Mouse (Mus musculus) brain, adult 2 months (tissue): ENCODE results near the gene Lemd2.
"Not testable (repeated sequence)": the region's sequence is repeated elsewhere in the genome, so short reads cannot be mapped to it uniquely, and the experiment has no call there.

Experiments used
- DNase-seq: peaks from one replicate; pipeline ENCODE4 v3.0.0; 2011; ENCODE audit warnings: low read depth, low spot score

The Lemd2 gene

DNA sequence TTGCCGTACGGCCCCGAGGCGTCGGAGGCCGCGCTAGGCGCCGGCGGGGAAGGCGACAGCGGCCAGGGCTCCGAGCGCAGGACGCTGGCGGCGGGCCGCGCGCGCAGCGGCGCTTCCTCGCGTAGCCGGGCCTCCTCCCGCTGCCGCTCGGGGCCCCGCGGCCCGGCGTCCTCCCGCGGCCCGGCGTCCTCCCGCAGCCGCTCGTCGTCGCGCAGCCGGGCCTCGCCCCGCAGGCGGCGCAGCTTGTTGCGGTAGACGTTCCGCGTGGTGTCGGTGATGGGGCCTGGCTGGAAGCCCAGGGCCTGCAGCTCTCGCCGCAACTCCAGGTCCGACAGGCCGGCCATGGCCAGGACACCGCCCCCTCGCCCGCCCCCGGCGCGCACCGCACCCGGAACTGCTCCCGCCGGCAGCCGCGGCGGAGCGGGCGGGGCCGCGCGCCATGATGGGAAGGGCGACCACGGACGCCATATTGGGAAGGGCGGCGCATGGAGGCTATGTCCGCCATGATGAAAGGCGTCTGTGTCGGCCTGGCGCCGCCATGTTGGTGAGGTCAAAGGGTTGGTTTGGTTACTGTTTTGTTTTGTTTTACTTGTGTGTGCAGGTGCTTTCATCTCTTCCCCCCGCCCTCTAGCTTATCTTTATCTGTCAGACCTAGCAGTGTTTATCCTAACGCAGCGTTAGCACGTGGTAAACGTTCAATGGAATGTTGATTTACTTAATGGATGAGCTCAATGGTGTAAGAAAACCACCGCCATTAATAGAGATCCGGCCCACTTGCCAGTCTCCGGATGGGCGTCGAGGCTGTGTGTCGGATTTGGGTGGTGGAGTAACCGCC is at the start of gene Lemd2:
Gene Lemd2 (minus strand): TSS at position 395 of the 835 bp plus-strand sequence.
- DNase-seq: peak; percentile 98

GRCm38 (mm10) chr17:27251150-27251549 is 46.9 kb upstream of the Lemd2 start:
- no peak for DNase-seq

DNA sequence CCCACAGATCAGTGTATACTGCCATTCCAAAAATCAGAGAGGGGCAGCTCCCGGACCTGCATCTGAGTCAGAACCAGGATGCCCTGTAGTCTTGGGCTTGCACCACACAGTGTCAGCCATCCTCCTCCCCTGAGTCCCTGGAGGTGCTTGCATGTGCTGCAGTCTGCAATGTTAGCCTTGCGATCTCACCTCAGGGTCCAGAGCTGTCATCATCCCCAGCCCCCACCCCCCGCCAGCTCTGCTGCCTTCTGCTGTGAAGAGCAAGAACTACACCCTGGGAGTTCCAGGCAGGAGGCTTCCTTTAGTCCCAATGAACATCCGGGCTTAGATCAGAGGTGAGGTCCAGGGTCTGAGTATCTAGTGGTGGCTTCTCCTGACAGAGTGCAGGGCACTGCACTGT is 46.2 kb upstream of the Lemd2 start:
- no peak for DNase-seq

GRCm38 (mm10) chr17:27249073-27249472 is 44.8 kb upstream of the Lemd2 start:
- DNase-seq: peak; percentile 68

GRCm38 (mm10) chr17:27247680-27248386 is 43.6 kb upstream of the Lemd2 start:
- peak; percentile 89 for DNase-seq

GRCm38 (mm10) chr17:27245851-27246381 is 41.6 kb upstream of the Lemd2 start:
- peak; percentile 55 for DNase-seq

DNA sequence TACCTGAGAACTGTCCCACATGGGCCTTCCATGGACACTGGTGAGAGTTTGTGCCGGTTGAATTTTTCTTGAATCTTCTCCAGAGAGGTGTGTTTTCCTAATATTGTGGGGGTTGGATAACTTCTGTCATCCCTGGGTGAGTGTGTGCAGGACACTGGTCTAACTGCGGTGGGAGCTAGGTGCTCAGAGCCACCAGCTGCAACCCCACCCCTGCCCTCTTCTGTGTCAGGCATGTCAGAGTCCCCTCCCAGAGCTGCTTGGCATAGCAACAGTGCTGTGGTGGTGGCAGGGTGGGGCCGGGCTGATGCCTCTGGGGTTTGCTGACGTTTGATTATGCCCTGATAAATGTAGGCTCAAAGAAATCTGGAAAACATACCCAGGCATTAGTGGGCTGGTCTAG is 40.6 kb upstream of the Lemd2 start:
- no peak for DNase-seq

DNA sequence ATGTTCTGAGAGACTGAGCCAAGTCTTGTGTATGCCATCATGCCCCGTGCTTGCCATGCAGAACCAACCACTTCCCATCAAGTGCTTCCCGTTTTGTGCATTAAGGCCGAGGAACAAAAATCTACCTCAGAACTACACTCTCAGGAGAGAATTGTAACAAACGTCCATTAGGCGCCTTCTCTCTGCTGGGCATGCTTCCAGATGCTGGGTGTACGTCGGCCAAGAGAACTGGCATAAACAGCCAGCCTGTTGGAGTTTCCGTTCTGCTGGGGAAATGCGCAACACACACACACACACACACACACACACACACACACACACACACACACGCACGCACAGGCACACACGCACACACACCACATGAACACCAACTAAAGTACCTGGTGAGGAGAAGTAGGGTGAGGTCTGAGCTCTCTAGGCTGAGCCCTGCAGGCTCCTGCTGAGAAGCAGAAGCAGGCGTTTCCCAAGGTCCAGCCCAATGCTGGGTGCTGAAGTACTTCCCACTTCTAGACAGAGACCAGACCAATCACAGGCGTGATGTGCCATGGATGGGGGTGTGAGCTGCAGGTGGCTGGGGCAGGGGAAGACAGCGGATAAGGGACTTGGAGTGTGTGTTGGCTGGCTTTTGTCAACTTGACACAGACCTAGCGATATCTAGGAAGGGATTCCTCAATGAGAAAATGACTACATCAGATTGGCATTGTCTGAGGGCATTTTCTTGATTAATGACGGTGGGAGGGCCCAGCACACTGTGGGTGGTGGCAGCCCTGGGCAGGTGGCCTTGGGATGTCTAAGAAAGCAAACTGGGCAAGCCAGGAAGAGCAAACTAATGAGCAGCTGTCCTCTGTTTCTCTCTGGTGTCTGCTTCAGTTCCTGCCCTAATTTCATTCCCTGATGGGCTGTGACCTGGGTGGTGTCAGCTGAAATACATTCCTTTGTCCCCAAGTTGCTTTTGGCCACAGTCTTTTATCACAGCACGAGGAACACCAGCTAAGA is 38.2 kb upstream of the Lemd2 start:
- DNase-seq: peak; percentile 87

DNA sequence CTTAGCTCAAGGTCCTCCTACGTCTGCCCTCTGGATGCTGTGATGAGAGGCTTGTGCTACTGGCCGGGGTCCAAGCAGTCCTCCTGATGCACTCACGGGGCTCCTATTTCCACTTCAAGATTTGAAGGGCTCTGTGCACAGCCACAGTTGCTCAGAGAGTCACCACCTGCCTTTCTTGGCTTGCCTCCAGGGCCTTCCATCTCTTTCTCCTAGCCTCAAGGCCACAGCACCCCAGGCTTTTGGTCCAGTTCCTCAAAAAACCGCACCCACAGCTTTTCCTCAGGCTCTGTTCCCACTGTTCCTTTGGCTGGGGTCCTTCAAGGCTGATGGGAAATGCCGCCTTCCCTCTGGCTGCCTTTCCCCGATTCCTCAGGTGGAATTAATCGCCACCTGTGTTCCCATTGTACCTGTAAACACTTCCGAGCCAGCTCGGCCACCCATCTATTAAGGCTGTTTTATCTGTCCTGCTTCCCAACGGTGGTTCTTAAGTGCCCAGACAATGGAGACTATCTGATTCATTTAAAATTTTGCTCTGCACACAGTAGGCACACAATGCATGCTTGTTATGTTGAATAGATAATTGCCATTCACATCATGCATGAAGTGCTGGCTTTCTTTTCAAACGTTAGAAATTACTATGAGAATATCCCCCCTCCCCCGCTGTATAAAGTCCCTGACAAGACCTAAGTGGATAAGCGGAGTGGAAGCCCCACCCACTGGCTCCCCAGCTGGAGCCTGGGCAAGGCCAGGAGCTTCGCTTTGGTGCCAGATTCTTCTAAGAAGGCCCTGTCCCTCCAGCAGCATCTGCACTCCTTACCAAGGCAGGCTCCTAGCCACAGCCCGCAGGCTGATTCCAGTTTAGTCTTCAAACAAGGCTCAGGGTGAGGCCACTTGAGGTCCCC is 36.5 kb upstream of the Lemd2 start:
- peak; percentile 96 for DNase-seq

GRCm38 (mm10) chr17:27239941-27240340 is 35.7 kb upstream of the Lemd2 start:
- DNase-seq: peak; percentile 70

GRCm38 (mm10) chr17:27238637-27239036 is 34.4 kb upstream of the Lemd2 start:
- no peak for DNase-seq

GRCm38 (mm10) chr17:27237731-27238130 is 33.5 kb upstream of the Lemd2 start:
- no peak for DNase-seq

GRCm38 (mm10) chr17:27233298-27233697 is 29.0 kb upstream of the Lemd2 start:
- DNase-seq: no peak

- DNase-seq: no peak
Observed at GRCm38 (mm10) chr17:27232176-27232575, 27.9 kb upstream of the Lemd2 start.

GRCm38 (mm10) chr17:27231586-27231985 is 27.3 kb upstream of the Lemd2 start:
- not testable (repeated sequence) for DNase-seq

GRCm38 (mm10) chr17:27231146-27231503 is 26.9 kb upstream of the Lemd2 start:
- peak; percentile 89 for DNase-seq

DNA sequence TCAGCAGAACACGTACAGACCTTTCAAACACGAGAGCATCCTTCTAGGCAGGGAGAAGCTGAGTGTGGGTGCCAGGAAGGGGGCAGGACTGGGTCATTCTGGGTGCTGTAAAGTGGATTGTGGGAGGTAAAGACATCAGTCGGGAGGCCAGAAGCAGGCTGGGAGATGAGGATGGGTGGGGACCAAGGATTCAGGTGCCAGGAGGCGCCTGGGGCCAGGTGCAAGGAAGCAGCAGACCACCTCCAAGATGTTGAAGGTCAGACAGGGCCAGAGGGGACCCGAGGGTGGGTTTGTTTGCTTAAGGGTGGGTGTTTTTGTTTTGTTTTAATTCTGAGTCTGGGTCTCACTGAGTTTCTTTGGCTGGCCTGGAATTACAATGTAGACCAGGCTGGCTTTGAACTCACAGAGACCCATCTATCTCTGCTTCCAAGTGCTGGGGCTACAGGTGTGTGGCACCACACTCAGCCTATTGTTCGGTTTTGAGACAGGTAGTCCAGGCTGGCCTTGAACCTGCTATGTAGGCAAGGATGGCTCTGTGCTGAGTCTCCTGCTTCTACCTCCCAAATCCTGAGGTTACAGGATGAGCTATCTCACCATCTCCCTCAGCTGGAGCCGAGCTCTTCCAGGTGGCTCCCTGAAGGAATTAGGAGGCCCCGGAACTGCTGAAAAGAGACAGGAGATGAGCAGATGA is 26.3 kb upstream of the Lemd2 start:
- no peak for DNase-seq

- no peak for DNase-seq
Observed at GRCm38 (mm10) chr17:27229710-27230454, 25.6 kb upstream of the Lemd2 start.
